Mouse (Mus musculus): ENCODE measurements around the gene Cr2. TPM values are rescaled to one million over a fixed set of nuclear protein-coding genes. Genes with fewer than 3 reads are reported as not detected.

Cr2 gene
- polyA plus RNA-seq, 1 experiment from 2014 or later: 0.46 TPM

- no peak overlapping the region for H3K4me2 ChIP-seq
- H3K9me3 ChIP-seq (replicated peaks): no peaks in the 10 kb centered on the region
- H3K9ac ChIP-seq: no peak overlapping the region
- H3K4me3 ChIP-seq: no peak overlapping the region
- WGBS: 91% methylated on average over 4 of the region's 4 CpGs
- no peak for ATAC-seq
- no peaks in the 10 kb centered on the region for H3K4me1 ChIP-seq
- peaks cover 40% of the 10 kb centered on the region for H3K36me3 ChIP-seq (ENCODE audit: poor library complexity, severe bottlenecking)
- H3K27me3 ChIP-seq: no peaks in the 10 kb centered on the region
- H3K27ac ChIP-seq: no peak overlapping the region
These were observed 62.9 kb downstream of the Cr2 start for GRCm38 (mm10) chr1:195113621-195114020.

- no peak for ATAC-seq
- Histone ChIP-seq H3K27ac (no peak overlapping the region), H3K4me1 (no peaks in the 10 kb centered on the region), H3K4me2 (no peak overlapping the region), H3K27me3 (no peaks in the 10 kb centered on the region), H3K9ac (no peak overlapping the region), H3K36me3 (ENCODE audit: poor library complexity, severe bottlenecking) (peaks cover 31% of the 10 kb centered on the region), H3K4me3 (no peak overlapping the region), H3K9me3 (replicated peaks) (no peaks in the 10 kb centered on the region)
- WGBS: 92% methylated on average over 4 of the region's 4 CpGs
These were observed 75.8 kb downstream of the Cr2 start for GRCm38 (mm10) chr1:195100693-195101092.

- no peaks in the 10 kb centered on the region for H3K4me1 ChIP-seq
- no peak overlapping the region for H3K4me3 ChIP-seq
- peaks cover 21% of the 10 kb centered on the region for H3K36me3 ChIP-seq (ENCODE audit: poor library complexity, severe bottlenecking)
- no peak overlapping the region for H3K27ac ChIP-seq
- no peak overlapping the region for H3K9ac ChIP-seq
- no peak for ATAC-seq
- H3K4me2 ChIP-seq: no peak overlapping the region
- H3K9me3 ChIP-seq (replicated peaks): no peaks in the 10 kb centered on the region
- H3K27me3 ChIP-seq: no peaks in the 10 kb centered on the region
- WGBS: 97% methylated on average over 1 of the region's 1 CpGs
These were observed 78.5 kb downstream of the Cr2 start for GRCm38 (mm10) chr1:195098004-195098403.

- Histone ChIP-seq H3K27ac (no peak within 1 kb of the TSS), H3K4me3 (peak within 1 kb of the TSS; percentile 40), H3K4me2 (peak within 1 kb of the TSS; percentile 63), H3K4me1 (peaks cover 10% of the 10 kb centered on the region), H3K36me3 (ENCODE audit: poor library complexity, severe bottlenecking) (0 out of 2 replicates have a peak, but pooled peaks cover 2% of the 10 kb centered on the region), H3K27me3 (no peaks in the 10 kb centered on the region), H3K9ac (peak within 1 kb of the TSS; percentile 57), H3K9me3 (replicated peaks) (no peaks in the 10 kb centered on the region)
- 3% methylated on average over 14 of the region's 14 CpGs for WGBS
- ATAC-seq: peak; percentile 95
These were observed 84.2 kb downstream of the Cr2 start, which contains the start of gene Cd46 for GRCm38 (mm10) chr1:195092220-195092720. TSS of gene Cd46 (minus strand) at chr1:195092249.

GRCm38 (mm10) chr1:195091699-195092219, 84.8 kb downstream of the Cr2 start:
- H3K4me3 ChIP-seq: peak overlapping the region; percentile 40
- H3K36me3 ChIP-seq (ENCODE audit: poor library complexity, severe bottlenecking): no peaks in the 10 kb centered on the region
- H3K27me3 ChIP-seq: no peaks in the 10 kb centered on the region
- 18% methylated on average over 11 of the region's 11 CpGs for WGBS
- no peaks in the 10 kb centered on the region for H3K9me3 ChIP-seq (replicated peaks)
- peak overlapping the region; percentile 63 for H3K4me2 ChIP-seq
- peak; percentile 72 for ATAC-seq
- no peak overlapping the region for H3K27ac ChIP-seq
- H3K9ac ChIP-seq: peak overlapping the region; percentile 57
- H3K4me1 ChIP-seq: peaks cover 10% of the 10 kb centered on the region

Other genes starting within 250 kb of the Cr2 start
- gene Cd34, start 237.9 kb downstream of the Cr2 start, polyA plus RNA-seq (2015; fragmentation: Nextera tagmentation; extraction: Ambion mirVana): 31.8 and 33.2 TPM in 2 replicates
- gene Cd46, start 84.5 kb downstream of the Cr2 start, polyA plus RNA-seq (2015; fragmentation: Nextera tagmentation; extraction: Ambion mirVana): 1.2 and 1.3 TPM in 2 replicates
- gene Cr1l, start 45.1 kb downstream of the Cr2 start, polyA plus RNA-seq (2015; fragmentation: Nextera tagmentation; extraction: Ambion mirVana): 41.3 and 41.6 TPM in 2 replicates